Mouse (Mus musculus): ENCODE data around the gene Gria1. TPM values are rescaled to one million over a fixed set of nuclear protein-coding genes. Genes with fewer than 3 reads are reported as not detected.

Gene Gria1
- 75.4 and 633 TPM in 2 replicates for polyA plus RNA-seq (2012; ENCODE audit: insufficient read depth, insufficient read length, low replicate concordance, missing spikeins)

- peak within 1 kb of the TSS; percentile 86 for H3K27ac ChIP-seq (ENCODE audit: insufficient read depth, low read depth, low read length)
- WGBS, result 18% methylated on average over 6 of the region's 6 CpGs
- peaks cover 14% of the 10 kb centered on the region for H3K4me1 ChIP-seq (ENCODE audit: control insufficient read depth, insufficient read depth, low read length)
- H3K4me3 ChIP-seq (ENCODE audit: insufficient read depth, low read depth, low read length), result peak within 1 kb of the TSS; percentile 56
- TF ChIP-seq CTCF (IDR thresholded peaks at IDR 0.05; ENCODE audit: insufficient read depth, low read depth, low read length), result no peak
- TF ChIP-seq POLR2A (IDR thresholded peaks at IDR 0.05; ENCODE audit: insufficient read depth, low read depth, low read length), result no peak
These were observed at the start of gene Gria1 for GRCm38 (mm10) chr11:57011024-57011690. Gria1 (plus strand) TSS chr11:57011387.

- TF ChIP-seq POLR2A (IDR thresholded peaks at IDR 0.05; ENCODE audit: insufficient read depth, low read depth, low read length) (no peak), CTCF (IDR thresholded peaks at IDR 0.05; ENCODE audit: insufficient read depth, low read depth, low read length) (no peak)
- H3K27ac ChIP-seq (ENCODE audit: insufficient read depth, low read depth, low read length), result no peak overlapping the region
- no peaks in the 10 kb centered on the region for H3K4me1 ChIP-seq (ENCODE audit: control insufficient read depth, insufficient read depth, low read length)
- H3K4me3 ChIP-seq (ENCODE audit: insufficient read depth, low read depth, low read length), result no peak overlapping the region
- WGBS, result 91% methylated on average over 3 of the region's 3 CpGs
These were observed 49.4 kb upstream of the Gria1 start for GRCm38 (mm10) chr11:56961751-56962150.

- no peak for TF ChIP-seq POLR2A (IDR thresholded peaks at IDR 0.05; ENCODE audit: insufficient read depth, low read depth, low read length)
- TF ChIP-seq CTCF (IDR thresholded peaks at IDR 0.05; ENCODE audit: insufficient read depth, low read depth, low read length), result no peak
- H3K4me1 ChIP-seq (ENCODE audit: control insufficient read depth, insufficient read depth, low read length), result no peaks in the 10 kb centered on the region
- no peak overlapping the region for H3K27ac ChIP-seq (ENCODE audit: insufficient read depth, low read depth, low read length)
- WGBS, result 73% methylated on average over 1 of the region's 1 CpGs
- H3K4me3 ChIP-seq (ENCODE audit: insufficient read depth, low read depth, low read length), result no peak overlapping the region
These were observed 38.4 kb upstream of the Gria1 start for GRCm38 (mm10) chr11:56972814-56973213.

- no peak for TF ChIP-seq CTCF (IDR thresholded peaks at IDR 0.05; ENCODE audit: insufficient read depth, low read depth, low read length)
- TF ChIP-seq POLR2A (IDR thresholded peaks at IDR 0.05; ENCODE audit: insufficient read depth, low read depth, low read length), result no peak
- 94% methylated on average over 3 of the region's 3 CpGs for WGBS
- Histone ChIP-seq H3K4me3 (ENCODE audit: insufficient read depth, low read depth, low read length) (no peak overlapping the region), H3K27ac (ENCODE audit: insufficient read depth, low read depth, low read length) (no peak overlapping the region), H3K4me1 (ENCODE audit: control insufficient read depth, insufficient read depth, low read length) (no peaks in the 10 kb centered on the region)
These were observed 26.7 kb upstream of the Gria1 start for GRCm38 (mm10) chr11:56984321-56985000.

- Histone ChIP-seq H3K27ac (ENCODE audit: insufficient read depth, low read depth, low read length) (no peak overlapping the region), H3K4me1 (ENCODE audit: control insufficient read depth, insufficient read depth, low read length) (no peaks in the 10 kb centered on the region), H3K4me3 (ENCODE audit: insufficient read depth, low read depth, low read length) (no peak overlapping the region)
- WGBS, result 57% methylated on average over 4 of the region's 4 CpGs
- no peak for TF ChIP-seq POLR2A (IDR thresholded peaks at IDR 0.05; ENCODE audit: insufficient read depth, low read depth, low read length)
These were observed 25.7 kb upstream of the Gria1 start for GRCm38 (mm10) chr11:56985457-56985856.

GRCm38 (mm10) chr11:56999601-57000001 is 11.6 kb upstream of the Gria1 start:
- TF ChIP-seq CTCF (IDR thresholded peaks at IDR 0.05; ENCODE audit: insufficient read depth, low read depth, low read length) (no peak), POLR2A (IDR thresholded peaks at IDR 0.05; ENCODE audit: insufficient read depth, low read depth, low read length) (no peak)
- peaks cover 4% of the 10 kb centered on the region; the same call in 1 of the 2 replicates for H3K4me1 ChIP-seq (ENCODE audit: control insufficient read depth, insufficient read depth, low read length)
- no peak overlapping the region for H3K27ac ChIP-seq (ENCODE audit: insufficient read depth, low read depth, low read length)
- H3K4me3 ChIP-seq (ENCODE audit: insufficient read depth, low read depth, low read length), result no peak overlapping the region
- 51% methylated on average over 3 of the region's 3 CpGs for WGBS

- no peak overlapping the region for H3K4me3 ChIP-seq (ENCODE audit: insufficient read depth, low read depth, low read length)
- H3K4me1 ChIP-seq (ENCODE audit: control insufficient read depth, insufficient read depth, low read length), result peaks cover 15% of the 10 kb centered on the region
- no peak for TF ChIP-seq POLR2A (IDR thresholded peaks at IDR 0.05; ENCODE audit: insufficient read depth, low read depth, low read length)
- TF ChIP-seq CTCF (IDR thresholded peaks at IDR 0.05; ENCODE audit: insufficient read depth, low read depth, low read length), result no peak
- 71% methylated on average over 3 of the region's 3 CpGs for WGBS
- no peak overlapping the region for H3K27ac ChIP-seq (ENCODE audit: insufficient read depth, low read depth, low read length)
These were observed 6.6 kb upstream of the Gria1 start for GRCm38 (mm10) chr11:57004611-57005010.

GRCm38 (mm10) chr11:57005341-57005740 is 5.8 kb upstream of the Gria1 start:
- TF ChIP-seq CTCF (IDR thresholded peaks at IDR 0.05; ENCODE audit: insufficient read depth, low read depth, low read length) (no peak), POLR2A (IDR thresholded peaks at IDR 0.05; ENCODE audit: insufficient read depth, low read depth, low read length) (no peak)
- H3K4me1 ChIP-seq (ENCODE audit: control insufficient read depth, insufficient read depth, low read length), result peaks cover 21% of the 10 kb centered on the region
- 31% methylated on average over 7 of the region's 7 CpGs for WGBS
- H3K4me3 ChIP-seq (ENCODE audit: insufficient read depth, low read depth, low read length), result no peak overlapping the region
- peak overlapping the region; percentile 51; the same call in 1 of the 2 replicates for H3K27ac ChIP-seq (ENCODE audit: insufficient read depth, low read depth, low read length)

- H3K4me3 ChIP-seq (ENCODE audit: insufficient read depth, low read depth, low read length), result no peak overlapping the region
- WGBS, result 90% methylated on average over 4 of the region's 4 CpGs
- H3K27ac ChIP-seq (ENCODE audit: insufficient read depth, low read depth, low read length), result no peak overlapping the region
- TF ChIP-seq POLR2A (IDR thresholded peaks at IDR 0.05; ENCODE audit: insufficient read depth, low read depth, low read length) (no peak), CTCF (IDR thresholded peaks at IDR 0.05; ENCODE audit: insufficient read depth, low read depth, low read length) (no peak)
- peaks cover 23% of the 10 kb centered on the region for H3K4me1 ChIP-seq (ENCODE audit: control insufficient read depth, insufficient read depth, low read length)
These were observed 3.4 kb upstream of the Gria1 start for GRCm38 (mm10) chr11:57007790-57008189.
